Mouse (Mus musculus): ENCODE data around the gene Oard1. TPM values are rescaled to one million over a fixed set of nuclear protein-coding genes. Genes with fewer than 3 reads are reported as not detected.

Oard1 gene
- total RNA-seq, 2 experiments from 2014 or later = 10.7 to 10.9 TPM

DNA sequence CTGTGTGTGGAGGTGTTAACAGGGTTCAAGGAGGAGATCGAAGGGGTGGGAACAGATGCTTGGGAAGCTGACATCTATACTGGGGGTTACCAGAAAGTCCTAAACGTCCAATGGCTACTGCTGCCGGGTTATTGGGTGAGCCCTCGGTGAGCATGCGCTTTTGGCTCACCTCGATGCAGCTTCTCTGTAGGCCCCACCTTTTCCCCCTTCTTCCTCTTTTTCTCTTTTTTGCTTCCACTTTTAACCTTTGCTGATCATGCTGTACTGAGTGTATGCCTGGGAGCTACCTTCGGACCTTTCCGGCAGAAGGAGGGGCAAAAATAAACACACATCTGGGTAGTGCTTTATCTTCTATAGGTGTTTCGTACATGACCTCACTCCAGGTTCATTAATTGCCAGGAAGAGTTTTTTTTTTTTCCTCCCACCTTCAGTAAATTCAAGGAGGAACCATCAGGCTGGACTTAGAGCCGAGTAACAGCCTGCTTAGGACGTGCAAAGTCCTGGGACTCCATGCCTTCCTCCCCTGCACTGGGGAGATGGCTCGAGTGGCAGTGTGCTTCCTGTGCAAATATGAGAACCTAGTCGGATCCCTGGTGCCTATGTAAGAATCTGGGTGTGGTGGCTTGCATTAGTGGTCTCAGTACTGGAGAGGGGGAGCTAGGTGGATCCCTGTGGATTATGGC, 48.3 kb downstream of the Oard1 start:
- intact Hi-C loops (cut with DNase I) = no loop called here
- no peak for DNase-seq (ENCODE audit: extremely low spot score in 1 of 2, low spot score in 2 of 2)

DNA sequence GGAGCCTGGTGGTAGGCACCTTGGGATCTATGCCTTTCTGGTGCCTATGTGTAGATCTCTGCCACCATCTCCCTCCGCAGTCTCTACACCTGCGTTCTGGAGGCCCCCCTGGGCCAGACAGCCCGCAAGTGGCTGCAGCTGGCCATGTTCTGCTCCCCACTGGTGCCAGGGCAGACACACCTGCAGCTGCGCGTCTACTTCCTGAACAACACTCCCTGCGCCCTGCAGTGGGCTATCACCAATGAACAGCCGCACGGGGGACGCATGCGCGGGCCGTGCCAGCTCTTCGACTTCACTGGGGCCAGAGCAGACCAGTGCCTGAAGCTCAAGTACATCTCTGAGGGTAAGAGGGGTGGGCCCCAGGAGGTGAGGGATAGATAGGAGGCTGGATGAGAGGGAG, 52.3 kb downstream of the Oard1 start:
- intact Hi-C loops (cut with DNase I) = no loop called here
- DNase-seq (ENCODE audit: extremely low spot score in 1 of 2, low spot score in 2 of 2) = no peak

DNA sequence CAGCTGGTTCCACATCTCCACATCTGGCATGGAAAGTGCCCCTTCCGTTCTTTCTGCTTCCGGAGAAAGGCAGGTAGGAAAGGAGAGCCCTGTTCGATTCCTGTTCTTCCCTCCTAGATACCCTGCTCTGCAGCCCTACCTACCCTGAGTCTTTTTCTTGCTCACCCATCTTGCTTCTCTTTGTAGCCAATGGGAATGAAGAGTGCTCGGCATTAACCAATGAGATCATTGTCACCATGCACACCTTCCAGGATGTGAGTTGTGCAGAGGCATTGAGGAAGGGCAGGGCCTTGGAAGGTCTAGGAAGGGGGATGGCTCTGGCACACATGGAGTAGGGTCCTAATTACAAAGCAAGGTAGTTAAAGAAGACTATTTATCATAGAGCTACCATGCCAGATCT, 53.6 kb downstream of the Oard1 start:
- DNase-seq (ENCODE audit: extremely low spot score in 1 of 2, low spot score in 2 of 2) = no peak
- intact Hi-C loops (cut with DNase I) = no loop called here

Other genes starting within 250 kb of the Oard1 start
- gene A530064D06Rik, start 242.7 kb upstream of the Oard1 start, total RNA-seq (2021) = not detected
- not detected for gene Trem1, start 177.2 kb upstream of the Oard1 start, total RNA-seq (2021)
- gene Trem3, start 162.2 kb upstream of the Oard1 start, total RNA-seq (2021) = 1 to 10 TPM in 1 of 2 experiments, under 1 TPM in 1; 0.85 to 1.2 TPM
- not detected for gene Treml4, start 145.7 kb upstream of the Oard1 start, total RNA-seq (2021)
- gene Treml2, start 110.5 kb upstream of the Oard1 start, total RNA-seq (2021) = under 1 TPM; 0.36 to 0.51 TPM
- not detected for gene B430306N03Rik, start 93.9 kb upstream of the Oard1 start, total RNA-seq (2021)
- 1 to 10 TPM; 6.4 to 6.9 TPM for gene Trem2, start 63.6 kb upstream of the Oard1 start, total RNA-seq (2021)
- under 1 TPM; 0.45 to 0.99 TPM for gene Treml1, start 50.1 kb upstream of the Oard1 start, total RNA-seq (2021)
- 10 to 100 TPM; 33.3 to 34.3 TPM for gene Nfya, start 108 bp upstream of the Oard1 start, total RNA-seq (2021)
- gene Apobec2, start 22.9 kb downstream of the Oard1 start, total RNA-seq (2021) = under 1 TPM; 0.24 TPM
- not detected for gene Tspo2, start 41.5 kb downstream of the Oard1 start, total RNA-seq (2021)
- gene Unc5cl, start 44.9 kb downstream of the Oard1 start, total RNA-seq (2021) = under 1 TPM; 0.15 to 0.26 TPM